Mouse (Mus musculus) bone marrow macrophage, adult 2 months (primary cell): ENCODE measurements around the gene Copg1.

Experiments
- CTCF ChIP-seq: IDR thresholded peaks from 2 replicates; pipeline ENCODE4 v1.5.1; 2012; ENCODE audit warnings: low read depth, mild to moderate bottlenecking, low read length, moderate library complexity
- POLR2A ChIP-seq: IDR thresholded peaks from 2 replicates; pipeline ENCODE4 v1.6.1; 2012; ENCODE audit warnings: mild to moderate bottlenecking, low read depth, low read length, borderline replicate concordance

GRCm38 (mm10) chr6:87875562-87875961 is 12.1 kb upstream of the Copg1 start:
- TF ChIP-seq POLR2A (no peak), CTCF (no peak)
